Comparison of ENCODE assay signal across 8 mouse cellular contexts in genomic region chr16:30653806-30654205, GRCm38 (mm10). TPM values are rescaled to one million over a fixed set of nuclear protein-coding genes. Genes with fewer than 3 reads are reported as not detected.
DNase-seq lines count a peak whose midpoint lies in the region; ATAC-seq and TF ChIP-seq lines count a peak whose summit lies in the region.
"Had no signal": no experiment of that assay in that cellular context is flagged by ENCODE, and none has a peak within 500 bp of the region (broad histone marks: within the 10 kb centered on the region; RNA-seq: fewer than 3 reads in every experiment).

No protein-coding gene starts in this region.

- no peaks in the 10 kb centered on the region for H3K4me1 ChIP-seq in kidney, embryonic 15.5 days
- peaks cover 8% of the 10 kb centered on the region for H3K4me1 ChIP-seq in neural tube, embryonic 15.5 days

- DNase-seq in kidney, postnatal 14 days, result peak; percentile 21
- peak; percentile 73 for DNase-seq in brain, adult 2 months (ENCODE audit: low read depth, low spot score)
- DNase-seq in layer of hippocampus, adult 2 months (ENCODE audit: low spot score in 2 of 2), result peak; percentile 57 to 67
- DNase-seq in spleen, postnatal 10 days (ENCODE audit: low spot score in 2 of 2), result no peak

- H3K27me3 ChIP-seq in kidney, embryonic 15.5 days, result no peaks in the 10 kb centered on the region
- H3K27me3 ChIP-seq in neural tube, embryonic 15.5 days (replicated peaks), result no peaks in the 10 kb centered on the region

- no peaks in the 10 kb centered on the region for H3K36me3 ChIP-seq in kidney, embryonic 15.5 days
- H3K36me3 ChIP-seq in neural tube, embryonic 15.5 days, result no peaks in the 10 kb centered on the region

- no peak overlapping the region for H3K4me2 ChIP-seq in kidney, embryonic 15.5 days
- no peak overlapping the region for H3K4me2 ChIP-seq in neural tube, embryonic 15.5 days

- no peaks in the 10 kb centered on the region; the same call in 1 of the 2 replicates for H3K9me3 ChIP-seq in kidney, embryonic 15.5 days (replicated peaks)
- peaks cover 4% of the 10 kb centered on the region; the same call in 1 of the 2 replicates for H3K9me3 ChIP-seq in neural tube, embryonic 15.5 days (replicated peaks)

- WGBS in kidney, embryonic 15.5 days, result 91% methylated on average over 5 of the region's 5 CpGs
- 80% methylated on average over 5 of the region's 5 CpGs for whole genome bisulfite sequencing in neural tube, embryonic 15.5 days

- TF ChIP-seq CTCF in layer of hippocampus, adult 2 months (conservative IDR thresholded peaks at IDR 0.05), result no peak

- no peak overlapping the region for H3K27ac ChIP-seq in kidney, embryonic 15.5 days
- no peak overlapping the region for H3K27ac ChIP-seq in layer of hippocampus, adult 2 months
- no peak overlapping the region for H3K27ac ChIP-seq in neural tube, embryonic 15.5 days (replicated peaks)
- H3K27ac ChIP-seq: liver, embryonic 14.5 days had no signal

- H3K9ac ChIP-seq in kidney, embryonic 15.5 days, result no peak overlapping the region
- H3K9ac ChIP-seq in neural tube, embryonic 15.5 days (replicated peaks), result no peak overlapping the region
- H3K9ac ChIP-seq: liver, embryonic 14.5 days had no signal

- ATAC-seq in kidney, embryonic 15.5 days (replicated peaks; ENCODE audit: low FRiP score), result no peak
- ATAC-seq in frontal cortex, adult (ENCODE audit: low TSS enrichment), result peak; percentile 50; the same call in 1 of the 2 replicates
- ATAC-seq in neural tube, embryonic 15.5 days (ENCODE audit: low FRiP score), result no peak

- H3K4me3 ChIP-seq in kidney, embryonic 15.5 days (replicated peaks), result no peak overlapping the region
- no peak overlapping the region for H3K4me3 ChIP-seq in layer of hippocampus, adult 2 months
- no peak overlapping the region for H3K4me3 ChIP-seq in neural tube, embryonic 15.5 days (replicated peaks)

RNA-seq across cellular contexts. Expression of gene Fam43a, which starts 54.3 kb away (rescaled TPM):
- 22.5 and 25.1 TPM in 2 replicates for polyA plus RNA-seq in kidney, embryonic 15.5 days (2015; fragmentation: Nextera tagmentation; extraction: Ambion mirVana)
- 10 to 100 TPM in 1 of 2 experiments, 1 to 10 TPM in 1; 9.2 to 10.3 TPM for total RNA-seq in layer of hippocampus, adult 2 months (2021)
- 23.1 and 24.7 TPM in 2 replicates for polyA plus RNA-seq in neural tube, embryonic 15.5 days (2015; fragmentation: Nextera tagmentation; extraction: Ambion mirVana)

Comparison
In these comparisons a context has a peak if more than half of its experiments do, and no peak if none do; other contexts are left out.
1. DNase-seq: peak in kidney, postnatal 14 days (single experiment), brain, adult 2 months (single experiment) and layer of hippocampus, adult 2 months (2 of 2); none in spleen, postnatal 10 days (0 of 2).